Mouse (Mus musculus): Measurements from ENCODE around the gene Gpsm3.

The Gpsm3 gene

DNA sequence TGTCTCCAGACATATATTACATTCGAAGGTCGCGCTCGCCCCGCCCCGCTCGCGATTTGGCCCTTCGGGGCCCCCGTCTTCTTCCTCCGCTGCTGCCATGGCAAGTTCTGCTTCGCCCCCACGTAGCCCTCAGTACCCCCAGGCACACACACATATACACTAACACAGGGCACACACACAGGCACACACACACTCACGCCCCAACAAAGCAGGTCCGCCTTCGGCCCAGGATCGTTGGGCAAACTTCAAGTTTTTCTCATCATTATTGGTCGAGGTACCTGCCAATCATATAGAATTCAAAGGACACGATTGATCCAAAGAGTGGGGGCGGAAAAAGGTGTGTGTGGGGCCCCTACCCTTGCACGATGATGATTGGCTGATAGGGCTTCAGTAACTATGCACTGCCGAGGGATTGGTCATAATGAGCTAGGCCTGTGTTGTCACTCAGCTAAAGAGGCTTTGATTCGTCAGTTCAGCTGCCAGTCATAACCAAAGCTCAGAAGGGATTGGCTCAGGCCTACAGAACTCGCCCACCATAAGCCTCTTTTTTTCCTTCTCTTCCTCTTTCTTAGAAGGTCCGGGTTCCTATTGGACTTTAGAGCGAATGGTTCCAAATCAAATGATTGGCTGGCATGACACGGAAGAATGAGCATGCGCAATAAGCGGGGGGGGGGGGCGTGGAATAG, 13.9 kb downstream of the Gpsm3 start, which contains the start of gene Rnf5:
Gene Rnf5 (minus strand): TSS at position 316 of the 686 bp plus-strand sequence.
- in situ Hi-C loops (cut with MseI, MboI), result no loop called here

DNA sequence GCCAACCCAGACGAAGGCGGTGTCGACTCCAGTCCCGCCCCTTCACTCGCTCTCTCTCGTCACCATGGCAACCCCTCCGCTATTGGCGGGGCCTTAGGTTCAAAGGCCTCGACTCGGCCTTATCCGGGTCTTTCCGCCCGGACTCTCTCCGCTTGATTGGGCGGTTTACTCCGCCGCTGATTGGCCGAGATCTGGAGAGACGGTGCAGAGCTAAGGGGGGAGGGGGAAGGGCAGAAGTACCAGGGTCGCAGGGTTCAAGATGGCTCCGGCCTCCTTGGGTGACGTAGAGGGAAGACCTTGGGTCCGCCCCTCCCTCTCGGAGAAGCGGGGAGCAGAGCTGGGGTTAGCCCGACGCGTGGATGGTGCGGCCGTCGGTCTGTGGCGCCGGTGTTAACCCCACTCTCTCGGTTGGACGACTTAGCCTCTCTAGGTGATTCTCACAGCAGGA, 14.5 kb downstream of the Gpsm3 start, which contains the start of gene Agpat1:
Gene Agpat1 (plus strand): TSS at position 202 of the 448 bp plus-strand sequence.
- in situ Hi-C loops (cut with MseI, MboI), result no loop called here

DNA sequence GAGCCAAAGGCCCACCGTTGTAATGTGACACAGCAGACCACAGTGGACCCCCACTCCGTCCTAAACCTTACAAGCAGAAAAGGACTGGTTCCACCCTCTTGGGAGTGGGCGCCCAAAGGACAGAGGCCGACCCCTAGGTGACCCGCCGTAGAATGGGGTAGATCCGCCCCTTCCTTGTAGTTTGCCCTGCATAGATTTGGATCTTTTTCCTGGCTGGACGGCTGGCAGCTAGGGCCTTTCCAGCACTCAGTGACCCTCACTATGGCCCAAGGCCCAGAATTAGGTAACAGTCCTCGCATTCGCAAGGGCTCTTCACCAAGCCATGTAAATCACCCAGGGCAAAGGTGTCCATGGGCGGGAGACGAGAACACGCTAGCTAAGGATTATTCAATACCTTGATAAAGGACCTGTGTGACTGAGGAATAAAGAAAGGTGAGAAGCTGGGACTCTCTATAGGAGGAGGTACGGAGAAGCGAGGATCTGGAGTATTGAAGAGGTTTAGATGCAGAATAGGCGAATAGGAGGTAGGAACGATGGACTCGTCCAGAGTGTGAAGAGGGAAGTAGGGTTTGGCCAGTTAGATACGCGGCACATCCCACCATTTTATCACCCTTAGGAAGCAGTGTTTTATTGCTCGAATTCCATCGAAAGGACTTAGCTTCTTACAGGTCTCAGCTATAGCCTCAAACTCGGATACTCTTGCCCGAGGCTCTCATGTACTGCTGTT, 15.1 kb downstream of the Gpsm3 start:
- in situ Hi-C loops (cut with MseI, MboI), result no loop called here

DNA sequence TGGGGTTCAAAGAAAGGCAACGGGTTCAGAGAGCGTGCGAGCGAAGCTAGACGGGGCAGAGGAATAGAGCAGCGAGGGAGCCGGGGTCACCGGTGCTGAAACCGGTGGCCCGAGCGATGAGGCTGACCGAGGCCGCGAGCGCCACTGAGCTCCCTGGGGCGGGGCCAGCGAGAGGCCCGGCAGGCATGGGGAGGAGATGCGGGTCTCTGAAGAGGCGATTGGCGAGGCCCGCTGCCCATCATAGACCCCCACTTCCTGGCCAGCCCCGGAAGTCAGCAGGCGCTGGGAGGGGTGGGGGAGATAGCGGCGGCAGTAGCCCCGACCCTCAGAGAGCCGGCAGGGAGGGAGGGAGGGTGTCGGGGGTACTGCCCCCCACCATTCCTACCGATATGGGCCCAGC, 16.0 kb downstream of the Gpsm3 start:
- in situ Hi-C loops (cut with MseI, MboI), result no loop called here

DNA sequence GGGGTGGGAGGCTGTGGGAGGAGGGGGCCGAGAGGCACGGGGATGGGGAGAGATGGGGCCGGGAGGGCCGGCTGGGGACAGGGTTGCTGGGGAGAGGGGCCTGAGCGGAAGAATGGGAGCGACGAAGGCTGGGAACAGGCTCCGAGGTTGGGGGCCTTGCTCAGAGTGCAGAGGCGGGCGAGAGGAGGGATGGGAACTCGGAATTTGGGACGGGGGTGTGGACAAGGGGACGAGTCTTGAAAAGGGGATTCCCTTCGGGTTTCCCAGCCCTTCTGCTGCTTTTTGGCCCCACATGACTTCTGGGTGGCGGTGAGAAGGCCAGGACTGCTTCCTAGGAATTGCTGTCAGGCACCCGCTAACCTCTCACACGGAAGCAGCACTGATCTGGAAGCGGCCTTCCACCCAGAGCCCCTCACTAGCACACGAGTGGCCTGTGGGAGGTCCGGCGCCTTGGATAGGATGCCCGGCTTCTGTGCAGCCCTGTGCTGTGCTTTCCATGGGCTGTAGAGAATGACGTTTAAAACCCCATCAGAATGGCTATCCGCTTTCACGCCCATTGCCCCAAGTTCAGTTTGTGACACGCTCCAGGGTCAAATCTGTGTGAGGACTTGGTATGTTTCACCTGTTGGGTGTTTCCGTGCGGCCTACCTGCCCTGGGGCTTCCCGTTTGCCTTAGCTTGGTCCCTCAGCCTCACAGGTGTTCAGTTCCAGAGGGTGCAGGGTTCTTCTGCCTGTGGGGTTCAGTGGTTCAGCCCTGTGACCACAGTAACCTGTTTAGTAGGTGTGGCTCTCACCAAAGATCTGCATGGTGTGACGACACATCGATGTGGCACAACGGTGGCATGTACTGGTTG, 16.8 kb downstream of the Gpsm3 start:
- in situ Hi-C loops (cut with MseI, MboI), result no loop called here

DNA sequence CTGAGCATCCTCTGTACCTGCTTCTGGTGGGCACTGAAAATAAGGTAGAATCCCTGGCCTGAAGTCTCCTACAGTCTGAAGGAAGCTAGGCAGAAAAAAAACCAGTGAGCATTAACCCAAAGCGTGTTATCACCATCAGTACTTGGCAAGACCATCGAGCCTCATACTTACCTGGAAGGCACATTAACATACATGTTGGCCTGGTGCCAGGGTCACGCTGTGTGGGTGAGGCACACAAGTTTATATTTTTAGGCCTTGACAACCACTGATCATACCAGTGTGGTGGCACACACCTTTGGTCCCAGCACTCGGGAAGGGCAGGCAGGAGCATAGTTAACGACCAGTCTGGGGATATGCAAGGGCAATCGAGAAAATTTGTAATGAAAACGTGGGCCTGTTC, 18.4 kb downstream of the Gpsm3 start:
- in situ Hi-C loops (cut with MseI, MboI), result no loop called here

DNA sequence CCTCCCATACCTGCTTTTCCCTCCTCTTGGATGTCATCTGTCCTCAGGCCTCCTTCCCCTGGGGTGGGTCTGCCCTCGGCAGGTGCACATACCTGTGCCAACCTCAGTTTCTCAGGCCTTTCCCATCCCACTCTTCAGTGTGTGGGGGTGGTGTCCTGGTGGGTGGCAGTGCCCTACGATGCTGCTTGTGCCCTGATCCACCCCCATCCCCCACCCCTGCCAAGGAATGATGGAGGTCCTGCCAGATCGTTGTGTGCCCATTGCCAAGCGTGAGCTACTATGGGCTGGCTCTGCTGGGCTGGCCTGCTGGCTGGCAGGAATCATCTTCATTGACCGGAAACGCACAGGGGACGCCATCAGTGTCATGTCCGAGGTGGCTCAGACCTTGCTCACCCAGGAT, 21.4 kb downstream of the Gpsm3 start:
- in situ Hi-C loops (cut with MseI, MboI), result loop anchor here in 1 of 2 experiments (5.0 kb wide), 1 partner anchor 34 kb away; no protein-coding TSS in a partner anchor

DNA sequence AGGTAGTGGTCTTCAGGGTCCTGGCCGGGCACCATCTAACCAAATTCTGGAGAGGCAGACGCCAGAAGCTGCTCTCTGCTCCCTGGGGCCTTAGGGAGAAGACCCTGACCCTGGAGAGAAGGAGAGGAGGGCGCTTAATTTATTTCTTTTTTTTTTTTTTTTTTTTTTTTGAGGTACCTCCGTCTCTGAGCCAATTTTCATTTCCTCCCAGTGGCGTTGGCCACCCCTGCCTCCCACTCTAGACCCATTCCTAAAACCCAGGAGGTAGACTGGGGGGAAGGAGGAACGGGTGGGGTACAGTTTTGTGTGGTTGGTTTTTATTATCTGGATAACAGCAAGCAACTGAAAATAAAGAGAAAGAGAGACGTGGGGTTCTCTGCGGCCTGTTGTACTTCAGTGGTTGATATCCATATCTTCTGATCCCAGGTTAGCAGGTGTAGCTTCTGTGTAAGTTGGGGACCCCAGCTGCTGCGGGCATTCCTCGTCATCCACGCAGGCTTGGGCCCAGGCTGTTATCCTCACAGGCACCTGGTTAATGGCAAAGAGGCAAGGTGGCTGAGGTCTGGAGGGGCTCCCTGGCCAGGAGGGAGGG, 23.5 kb downstream of the Gpsm3 start:
- in situ Hi-C loops (cut with MseI, MboI), result loop anchor here in 1 of 2 experiments (5.0 kb wide), 1 partner anchor 36 kb away; no protein-coding TSS in a partner anchor

DNA sequence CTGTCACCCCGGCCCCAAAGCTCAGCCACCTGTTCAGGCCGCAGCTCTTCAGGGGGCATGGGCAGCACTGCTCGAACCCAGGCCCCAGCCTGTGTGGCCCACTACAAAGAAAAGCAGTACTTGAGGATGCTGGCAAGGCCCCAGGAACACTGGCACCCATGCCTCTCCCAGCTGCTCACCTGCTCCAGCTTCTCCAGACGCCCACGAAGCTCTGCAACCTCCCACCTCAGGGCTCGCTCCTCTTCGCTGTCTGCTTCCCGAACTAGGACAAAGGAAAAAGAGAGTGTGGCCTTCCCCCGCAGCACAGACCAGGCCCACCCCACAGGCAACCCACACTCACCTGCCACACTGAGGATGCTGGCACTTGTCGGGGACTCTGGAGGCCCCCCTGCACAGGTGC, 24.2 kb downstream of the Gpsm3 start:
- in situ Hi-C loops (cut with MseI, MboI), result loop anchor here in 1 of 2 experiments (5.0 kb wide), 1 partner anchor 37 kb away; no protein-coding TSS in a partner anchor

DNA sequence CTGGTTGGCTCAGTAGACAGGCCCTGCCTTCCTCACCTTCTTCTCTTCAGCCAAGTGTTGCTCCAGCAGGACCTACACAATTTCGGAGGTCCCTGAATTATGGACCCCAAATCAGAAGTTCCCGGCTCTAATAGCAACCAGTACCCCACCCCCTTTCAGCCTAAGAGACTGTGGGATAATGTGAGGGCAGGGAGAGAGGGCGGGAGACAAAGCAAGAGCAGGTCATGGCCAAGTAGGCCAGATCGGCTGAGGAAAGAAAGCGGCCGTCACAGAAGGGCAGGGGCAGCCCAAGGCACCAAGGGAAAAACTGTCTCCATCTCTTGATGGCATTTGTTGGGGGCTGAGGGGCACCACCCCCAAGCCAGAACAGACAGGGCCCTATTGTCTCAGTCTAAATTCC, 26.3 kb downstream of the Gpsm3 start, which contains the start of gene Egfl8:
Gene Egfl8 (minus strand): TSS at position 101 of the 400 bp plus-strand sequence.
- in situ Hi-C loops (cut with MseI, MboI), result no loop called here

DNA sequence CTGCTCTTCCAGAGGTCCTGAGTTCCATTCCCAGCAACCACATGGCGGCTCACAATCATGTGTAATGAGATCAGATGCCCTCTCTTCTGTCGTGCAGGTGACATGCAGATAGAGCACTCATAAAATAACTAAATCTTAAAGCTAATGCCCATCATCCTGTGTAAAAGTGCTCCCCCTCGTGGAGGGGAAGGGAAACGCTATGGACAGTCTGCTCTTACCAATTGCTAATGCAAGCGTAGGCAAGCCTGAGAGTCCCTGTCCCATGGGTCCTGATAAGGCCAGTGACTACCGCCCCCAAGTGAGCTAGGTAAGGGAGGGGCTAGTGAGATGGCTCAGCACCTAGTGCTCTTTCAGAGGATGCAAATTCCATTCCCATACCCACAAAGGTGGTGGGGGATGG, 29.4 kb downstream of the Gpsm3 start:
- in situ Hi-C loops (cut with MseI, MboI), result no loop called here

DNA sequence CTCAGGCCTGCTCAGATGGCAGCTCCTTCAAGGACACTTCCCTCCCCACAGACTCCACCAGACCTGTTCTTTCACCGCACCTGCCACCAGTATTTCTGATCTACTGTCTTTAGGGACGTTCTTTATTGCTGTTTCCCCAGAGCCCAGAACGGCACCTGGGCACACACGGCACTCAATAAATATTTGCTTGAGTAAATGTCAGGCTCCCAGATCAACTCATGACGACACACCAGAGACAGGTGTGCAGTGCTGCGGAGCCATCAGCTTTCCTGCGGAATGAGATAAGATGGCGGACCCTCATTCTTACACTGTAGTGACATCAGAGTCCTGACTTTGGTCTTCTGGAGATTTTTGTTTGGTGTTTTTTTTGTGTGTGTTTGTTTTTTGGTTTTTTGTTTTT, 31.4 kb downstream of the Gpsm3 start:
- in situ Hi-C loops (cut with MseI, MboI), result no loop called here

DNA sequence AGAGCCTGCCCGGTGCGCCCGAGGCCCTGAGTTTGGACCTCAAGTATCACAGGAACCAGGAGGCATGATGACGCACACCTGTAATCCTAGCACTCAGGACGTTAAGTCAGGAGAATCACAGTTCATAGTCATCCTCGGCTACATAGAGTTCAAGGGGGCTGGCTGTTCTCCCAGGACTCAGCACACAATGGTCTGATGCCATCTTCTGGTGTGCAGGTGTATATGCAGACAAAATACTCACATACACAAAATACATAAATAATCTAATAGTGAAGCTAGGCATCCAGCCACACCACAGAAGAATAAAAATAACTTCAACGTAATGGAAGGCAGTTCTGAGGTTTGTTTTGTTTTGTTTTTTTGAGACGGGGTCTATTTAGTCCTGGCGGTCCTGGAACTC, 33.6 kb downstream of the Gpsm3 start:
- in situ Hi-C loops (cut with MseI, MboI), result no loop called here

DNA sequence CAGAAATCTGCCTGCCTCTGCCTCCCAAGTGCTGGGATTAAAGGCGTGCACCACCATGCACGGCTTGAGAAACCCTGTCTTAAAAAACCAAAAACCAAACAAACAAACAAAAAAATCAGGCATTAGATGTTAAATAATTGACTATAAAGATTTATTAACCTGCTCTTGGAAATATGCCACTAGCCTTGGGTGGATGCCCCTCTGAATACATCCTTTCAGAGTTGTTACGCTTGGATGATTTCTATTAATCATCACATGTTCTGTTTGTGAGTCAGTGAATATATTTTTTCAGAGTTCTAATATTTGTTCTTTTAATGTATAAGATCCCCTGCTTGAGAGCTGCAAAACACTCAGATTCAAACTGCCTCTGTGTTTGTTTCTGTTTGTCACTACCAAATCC, 35.4 kb downstream of the Gpsm3 start:
- in situ Hi-C loops (cut with MseI, MboI), result no loop called here

DNA sequence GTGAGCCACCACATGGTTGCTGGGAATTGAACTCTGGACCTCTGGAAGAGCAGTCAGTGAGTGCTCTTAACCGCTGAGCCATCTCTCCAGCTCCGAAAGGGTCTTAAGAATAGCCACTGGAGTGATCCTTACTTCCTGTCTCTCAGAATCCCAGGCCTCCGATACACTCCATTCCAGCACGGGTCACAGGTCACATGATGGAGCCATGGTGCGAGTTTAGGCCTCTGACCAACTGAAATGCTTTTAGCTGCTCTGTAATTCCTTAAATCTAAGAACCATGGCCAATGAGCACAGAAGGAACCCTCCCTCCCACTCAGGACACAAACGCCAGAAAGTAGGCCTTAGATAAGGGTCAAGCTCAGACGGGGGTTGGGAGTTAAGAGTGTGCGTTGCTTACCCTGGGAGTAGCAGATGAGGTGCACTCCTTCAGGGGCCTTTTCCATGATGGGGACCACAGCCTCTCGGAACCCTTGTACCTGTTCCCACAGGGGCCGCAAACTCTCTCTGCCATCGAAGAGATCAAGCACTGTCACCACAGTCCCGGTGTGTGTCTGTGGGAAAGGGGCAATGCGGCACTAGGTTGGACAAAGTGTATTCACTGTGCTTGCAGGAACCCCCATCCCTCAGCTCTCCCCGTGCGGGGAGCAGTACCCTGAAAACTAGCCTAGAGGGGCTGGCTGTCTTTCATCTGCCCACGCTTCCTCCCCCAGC, 36.6 kb downstream of the Gpsm3 start:
- in situ Hi-C loops (cut with MseI, MboI), result no loop called here

DNA sequence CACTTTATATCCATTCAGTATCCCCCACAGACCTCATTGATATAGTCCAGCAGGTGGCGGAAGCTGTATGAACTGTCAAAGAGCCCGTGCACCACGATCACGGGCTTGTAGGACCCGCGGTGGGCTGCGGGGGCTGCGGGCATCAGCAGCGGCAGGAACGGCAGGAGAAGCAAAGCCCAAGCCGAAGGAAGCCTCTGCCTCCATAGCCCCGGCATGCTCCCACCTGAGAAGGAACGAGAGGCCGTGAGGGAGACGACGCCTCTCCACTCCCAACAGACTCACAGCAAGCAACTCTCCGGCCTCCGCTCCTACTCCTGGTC, 37.1 kb downstream of the Gpsm3 start:
- in situ Hi-C loops (cut with MseI, MboI), result no loop called here

DNA sequence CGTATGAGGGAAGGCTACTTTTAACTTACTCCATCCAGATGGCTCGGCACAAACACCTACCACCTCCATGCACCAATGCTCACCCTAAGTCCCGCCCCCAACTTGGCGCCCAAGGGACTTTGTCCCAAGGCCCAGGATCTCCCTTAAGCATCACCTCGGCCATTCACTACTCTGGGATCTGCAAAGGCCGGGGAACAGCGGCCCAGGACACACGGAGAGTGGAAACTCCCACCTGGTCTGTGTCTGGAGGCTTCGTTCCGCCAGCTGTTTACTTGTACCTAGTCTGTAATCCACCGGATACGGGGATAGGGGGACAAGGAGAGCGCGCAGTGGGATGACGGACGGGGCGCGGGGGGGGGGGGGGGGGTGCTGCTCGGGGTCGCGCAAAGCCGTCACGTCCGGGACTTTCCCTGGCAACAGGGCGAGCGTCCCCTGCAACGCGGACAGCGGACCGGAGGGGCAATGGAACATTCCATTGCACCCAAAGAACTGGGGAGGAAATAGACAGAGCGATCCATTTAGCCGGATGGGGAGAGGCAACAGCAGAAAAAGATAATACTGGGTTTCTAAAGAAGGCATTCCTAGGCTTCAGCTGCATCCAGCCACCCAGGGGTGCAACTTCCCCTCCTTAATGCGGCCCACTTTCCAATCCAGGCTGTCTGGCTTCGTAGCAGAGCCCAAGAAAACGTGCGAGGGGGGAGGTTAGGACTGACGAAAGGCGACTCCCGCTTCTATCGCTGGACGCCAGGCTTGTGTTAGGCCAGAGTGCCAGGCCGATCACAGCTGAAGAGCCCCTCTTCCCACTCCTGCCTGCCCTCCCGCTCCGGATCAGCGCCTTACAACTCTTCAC, 37.7 kb downstream of the Gpsm3 start:
- in situ Hi-C loops (cut with MseI, MboI), result no loop called here

DNA sequence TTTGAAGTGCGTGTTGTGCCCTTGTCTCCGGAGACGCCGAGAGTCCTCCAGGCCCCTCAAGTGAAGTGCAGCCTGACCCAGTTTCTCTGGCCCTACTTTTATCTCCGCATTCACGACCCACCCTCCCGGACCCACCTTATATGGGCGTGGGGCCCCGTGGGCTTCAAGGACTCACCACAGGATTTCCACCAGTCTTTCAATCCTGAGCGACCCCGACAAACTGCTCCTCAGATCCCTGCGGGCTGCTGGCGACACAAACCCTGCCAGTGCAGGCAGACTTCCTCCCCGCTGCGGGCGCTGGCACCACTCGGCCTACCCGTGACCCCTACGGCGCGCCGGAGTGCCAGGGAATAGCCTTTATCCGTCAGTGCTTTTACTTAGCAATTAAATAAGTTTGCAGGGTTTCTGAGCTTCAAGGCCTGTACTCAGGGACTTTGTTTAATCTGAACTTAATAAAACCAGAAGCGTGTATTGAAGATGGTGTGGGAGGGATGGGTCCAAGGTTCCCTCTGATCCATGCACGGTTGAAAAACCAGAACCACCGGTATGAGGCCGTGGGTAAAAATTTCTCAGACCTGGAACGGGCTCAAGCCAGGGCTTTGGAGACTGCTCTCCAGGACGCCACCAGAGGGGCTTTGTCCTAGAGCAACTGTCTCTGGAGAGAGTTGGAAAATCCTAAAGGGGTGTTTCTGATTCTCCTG, 38.5 kb downstream of the Gpsm3 start, which contains the start of gene Ppt2:
Gene Ppt2 (minus strand): TSS at position 568 of the 701 bp plus-strand sequence.
- in situ Hi-C loops (cut with MseI, MboI), result no loop called here

DNA sequence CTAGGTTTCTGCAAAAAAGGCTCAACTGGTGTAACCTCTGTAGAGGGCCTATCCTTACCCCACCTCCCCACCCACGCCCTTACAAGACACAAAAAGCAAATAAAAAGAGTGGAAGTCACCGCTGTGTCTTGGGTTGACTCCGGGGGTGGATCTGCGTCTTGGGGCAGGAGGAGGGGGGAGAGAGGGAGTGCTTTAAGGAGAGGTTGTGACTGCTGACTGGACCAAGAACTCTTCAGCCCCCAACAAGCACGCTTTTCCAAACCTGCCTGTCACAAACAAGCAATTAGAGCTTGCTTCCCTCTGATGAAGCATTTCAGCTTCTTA, 39.0 kb downstream of the Gpsm3 start:
- in situ Hi-C loops (cut with MseI, MboI), result no loop called here

All from mouse trophoblast stem cell (cell line).